Comparison of ENCODE assay signal across 19 mouse cellular contexts in the genomic region with DNA sequence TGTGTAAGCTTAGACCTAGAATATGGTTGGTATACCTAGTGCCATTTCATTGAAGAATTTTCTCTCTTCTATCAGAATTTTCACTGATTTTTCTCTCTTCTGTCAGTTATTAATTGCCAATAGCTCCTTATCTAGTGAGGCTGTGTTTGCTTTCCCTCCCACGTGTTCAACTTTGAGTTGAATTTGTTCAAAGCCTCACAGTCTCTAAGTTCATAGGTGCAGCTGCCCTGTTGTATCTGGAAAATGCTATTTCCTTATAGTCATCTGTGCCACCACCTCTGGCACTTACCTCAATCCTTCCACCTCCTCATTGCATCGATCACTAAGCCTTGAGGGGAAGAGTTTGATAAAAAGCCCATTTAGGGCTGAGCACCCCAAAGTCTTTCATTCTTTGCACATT.
"Had no signal": no experiment of that assay in that cellular context is flagged by ENCODE, and none has a peak within 500 bp of the region (broad histone marks: within the 10 kb centered on the region; RNA-seq: fewer than 3 reads in every experiment).

No protein-coding gene starts in this region.

- H3K4me1 ChIP-seq: midbrain, embryonic 10.5 days; midbrain, embryonic 12.5 days; neural tube, embryonic 13.5 days; neural tube, embryonic 15.5 days had no signal

- H3K9me3 ChIP-seq: midbrain, embryonic 10.5 days; midbrain, embryonic 12.5 days; neural tube, embryonic 13.5 days; neural tube, embryonic 15.5 days had no signal

- DNase-seq: lung, adult 18-20 months; lung, embryonic 14.5 days; lung, postnatal 10 days; lung, postnatal 4 days; midbrain, embryonic 14.5 days; retina, postnatal 1 day; right cerebral cortex, adult 18-20 months; right cerebral cortex, postnatal 25 days; right cerebral cortex, postnatal 4 days; spleen, adult 18-20 months; thymus, adult 2 months; thymus, postnatal 25 days; thymus, postnatal 4 days had no signal

- H3K36me3 ChIP-seq: midbrain, embryonic 10.5 days; midbrain, embryonic 12.5 days; neural tube, embryonic 13.5 days; neural tube, embryonic 15.5 days had no signal

- ATAC-seq: midbrain, embryonic 16.5 days had no signal

- H3K9ac ChIP-seq: lung, embryonic 14.5 days; midbrain, embryonic 12.5 days; neural tube, embryonic 13.5 days; neural tube, embryonic 15.5 days had no signal

- H3K27ac ChIP-seq: midbrain, embryonic 10.5 days; midbrain, embryonic 12.5 days; neural tube, embryonic 13.5 days; neural tube, embryonic 15.5 days had no signal

- H3K4me2 ChIP-seq: lung, embryonic 14.5 days; midbrain, embryonic 12.5 days; neural tube, embryonic 13.5 days; neural tube, embryonic 15.5 days had no signal

- H3K4me3 ChIP-seq: midbrain, embryonic 10.5 days; midbrain, embryonic 12.5 days; myocyte; neural tube, embryonic 13.5 days; neural tube, embryonic 15.5 days had no signal

- H3K27me3 ChIP-seq: midbrain, embryonic 12.5 days; neural tube, embryonic 13.5 days; neural tube, embryonic 15.5 days had no signal
